In genomic region chr7:126222753-126223152, GRCm38 (mm10) we compare ENCODE assay signal across 18 mouse cellular contexts.
"Had no signal": no experiment of that assay in that cellular context is flagged by ENCODE, and none has a peak within 500 bp of the region (broad histone marks: within the 10 kb centered on the region; RNA-seq: fewer than 3 reads in every experiment).

No protein-coding gene starts in this region.

- DNase-seq: kidney, adult 2 months; kidney, postnatal 36 days; layer of hippocampus, adult 9-11 months; layer of hippocampus, postnatal 36 days; liver; liver, embryonic 13.5 days; liver, postnatal 0 days; lung, postnatal 14 days; thymus, postnatal 36 days had no signal

- H3K27me3 ChIP-seq: kidney, embryonic 15.5 days; limb, embryonic 12.5 days; liver, embryonic 13.5 days; lung, embryonic 15.5 days; midbrain, embryonic 12.5 days; neural tube, embryonic 13.5 days; stomach, embryonic 15.5 days had no signal

- ATAC-seq: liver, postnatal 0 days; midbrain, embryonic 16.5 days had no signal

- H3K36me3 ChIP-seq: kidney, embryonic 15.5 days; limb, embryonic 12.5 days; liver, embryonic 13.5 days; lung, embryonic 15.5 days; midbrain, embryonic 12.5 days; neural tube, embryonic 13.5 days; stomach, embryonic 15.5 days had no signal

- H3K4me3 ChIP-seq: kidney, embryonic 15.5 days; limb, embryonic 12.5 days; liver, embryonic 13.5 days; lung, embryonic 15.5 days; megakaryocyte, embryonic 14.5 days; midbrain, embryonic 12.5 days; neural tube, embryonic 13.5 days; stomach, embryonic 15.5 days had no signal

- H3K9ac ChIP-seq: kidney, embryonic 15.5 days; limb, embryonic 12.5 days; liver, embryonic 13.5 days; liver, postnatal 0 days; lung, embryonic 15.5 days; midbrain, embryonic 12.5 days; neural tube, embryonic 13.5 days; stomach, embryonic 15.5 days had no signal

- H3K4me2 ChIP-seq: kidney, embryonic 15.5 days; limb, embryonic 12.5 days; liver, embryonic 13.5 days; lung, embryonic 15.5 days; midbrain, embryonic 12.5 days; neural tube, embryonic 13.5 days; stomach, embryonic 15.5 days had no signal

- H3K9me3 ChIP-seq: kidney, embryonic 15.5 days; limb, embryonic 12.5 days; liver, embryonic 13.5 days; lung, embryonic 15.5 days; neural tube, embryonic 13.5 days; stomach, embryonic 15.5 days had no signal

- H3K4me1 ChIP-seq: kidney, embryonic 15.5 days; limb, embryonic 12.5 days; liver, embryonic 13.5 days; lung, embryonic 15.5 days; megakaryocyte, embryonic 14.5 days; midbrain, embryonic 12.5 days; neural tube, embryonic 13.5 days; stomach, embryonic 15.5 days had no signal

- H3K27ac ChIP-seq: kidney, embryonic 15.5 days; limb, embryonic 12.5 days; liver, embryonic 13.5 days; lung, embryonic 15.5 days; macrophage; midbrain, embryonic 12.5 days; neural tube, embryonic 13.5 days; stomach, embryonic 15.5 days had no signal
